Mouse (Mus musculus): Measurements from ENCODE around the gene Dna2.

- TF ChIP-seq CTCF (IDR thresholded peaks at IDR 0.05; ENCODE audit: low read depth): no peak
- TF ChIP-seq EP300 (IDR thresholded peaks at IDR 0.05; ENCODE audit: low read depth): no peak
Observed at GRCm38 (mm10) chr10:63011556-63011955, 64.7 kb downstream of the Dna2 start.

Data from liver, embryonic 14.5 days (tissue).